Mouse (Mus musculus) heart, postnatal 25 days (tissue): ENCODE measurements around the gene Klrb1c. TPM values are rescaled to one million over a fixed set of nuclear protein-coding genes. Genes with fewer than 3 reads are reported as not detected.
"Not testable (repeated sequence)": the region's sequence is repeated elsewhere in the genome, so short reads cannot be mapped to it uniquely, and the experiment has no call there.

Experiments used
- DNase-seq: peaks from one replicate; pipeline ENCODE4 v3.0.0; 2022; ENCODE audit warnings: low spot score
- intact Hi-C: fragments of 180-260 bp; cut with DNase I; formaldehyde crosslinking; loops from one replicate; pipeline ENCODE4 v1.15.1; 2025
- total RNA-seq, 2 experiments: library from RNA; stranded (reverse); gene quantifications; 2 replicates each; pipeline ENCODE4 v1.2.3; 2021

Klrb1c gene
- under 1 TPM in 1 of 2 experiments, not detected in 1; 0.28 TPM for total RNA-seq

GRCm38 (mm10) chr6:128789115-128789514 lies at the start of gene Klrb1c:
Klrb1c (minus strand) TSS chr6:128789215.
- intact Hi-C loops = no loop called here
- no peak for DNase-seq

GRCm38 (mm10) chr6:128837454-128838341 lies 48.7 kb upstream of the Klrb1c start:
- intact Hi-C loops = loop anchor here (1.0 to 2.0 kb wide), 2 partner anchors 34 to 73 kb away; no protein-coding TSS in a partner anchor
- DNase-seq = no peak

DNA sequence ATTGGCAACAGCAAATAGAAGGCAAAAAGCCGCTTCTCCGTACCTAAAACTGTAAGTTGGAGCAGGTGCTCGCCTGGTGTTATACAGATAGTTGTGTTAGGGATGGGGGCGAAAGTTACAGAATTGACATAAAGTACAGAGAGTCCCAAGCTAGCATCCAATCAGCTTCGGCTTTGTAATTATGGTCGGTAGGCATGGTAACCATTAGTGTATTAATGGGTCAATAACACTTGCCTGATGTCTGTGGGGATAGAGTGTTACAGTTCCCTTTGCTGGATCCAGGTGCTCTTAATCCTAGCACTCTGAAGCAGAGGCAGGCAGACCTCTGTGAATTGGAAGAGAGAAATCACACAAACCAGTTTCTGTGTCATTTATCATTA lies 47.9 kb upstream of the Klrb1c start:
- no peak for DNase-seq
- intact Hi-C loops = loop anchor here (1.0 kb wide), 1 partner anchor 34 kb away; no protein-coding TSS in a partner anchor

- DNase-seq = no peak
- intact Hi-C loops = no loop called here
Observed at GRCm38 (mm10) chr6:128836191-128836954, 47.4 kb upstream of the Klrb1c start.

- DNase-seq = no peak
- intact Hi-C loops = no loop called here
Observed at GRCm38 (mm10) chr6:128835571-128835970, 46.6 kb upstream of the Klrb1c start.

DNA sequence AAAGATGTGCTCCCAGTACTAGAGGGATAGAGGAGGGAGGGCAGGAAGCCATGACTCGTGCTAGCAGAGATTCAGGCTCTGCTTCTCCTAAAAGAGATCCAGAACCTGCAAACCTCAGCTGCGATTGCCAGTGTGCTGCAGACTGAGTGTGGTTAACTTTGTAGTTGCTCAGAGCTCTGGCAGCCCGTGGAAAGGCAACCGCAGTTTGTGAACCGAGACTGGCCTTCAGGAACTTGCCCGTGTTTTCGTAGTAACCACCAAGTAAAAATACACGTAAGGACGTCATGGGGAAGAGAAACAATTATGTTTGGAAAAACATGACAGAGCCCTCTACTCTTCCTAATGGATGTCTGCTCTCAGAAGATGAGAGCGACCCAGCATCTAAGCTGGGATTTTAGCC lies 44.0 kb upstream of the Klrb1c start:
- no peak for DNase-seq
- intact Hi-C loops = no loop called here

DNA sequence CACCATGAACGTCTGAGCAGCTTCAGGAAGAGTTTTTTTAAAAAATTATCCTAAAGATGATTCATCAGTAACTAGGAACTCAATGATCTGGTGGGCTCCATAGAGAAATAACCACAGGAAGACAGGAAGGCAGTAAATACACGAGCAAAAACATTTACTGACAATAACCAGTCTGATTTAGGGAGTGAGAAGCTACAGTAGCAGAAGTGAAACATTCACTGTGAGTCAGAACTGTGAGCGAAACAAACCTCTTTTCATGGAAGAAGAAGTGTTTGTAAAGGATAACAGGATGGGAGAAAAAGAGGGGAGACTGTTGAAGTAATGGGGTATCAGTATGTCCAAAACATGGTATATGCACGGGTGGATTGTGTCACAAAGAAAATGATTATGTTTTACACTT lies 40.8 kb upstream of the Klrb1c start:
- intact Hi-C loops = no loop called here
- DNase-seq = no peak

DNA sequence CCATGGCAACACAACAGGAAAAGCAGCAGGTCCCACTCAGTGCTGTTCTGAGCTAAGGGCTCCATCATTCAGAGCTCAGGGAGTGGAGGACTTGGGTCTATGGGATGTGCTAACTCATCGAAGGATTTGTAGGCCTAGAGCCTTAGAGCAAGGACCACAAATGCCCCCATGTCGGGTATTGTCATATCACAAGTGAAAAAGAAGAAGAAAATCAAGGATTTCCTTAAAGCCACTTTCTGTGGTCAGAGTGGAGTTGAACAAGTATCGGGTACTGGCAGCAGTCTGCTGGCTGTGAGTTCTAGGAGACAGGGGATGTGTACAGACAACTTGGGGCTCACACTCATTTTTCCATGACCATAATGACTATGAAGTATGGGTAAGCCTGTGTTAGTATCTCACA lies 37.8 kb upstream of the Klrb1c start:
- no peak for DNase-seq
- intact Hi-C loops = no loop called here

- intact Hi-C loops = no loop called here
- no peak for DNase-seq
Observed at GRCm38 (mm10) chr6:128826132-128826531, 37.1 kb upstream of the Klrb1c start, which contains the start of the genes Gm44511 and Klrb1b. Gm44511 (minus strand) TSS chr6:128826315. Klrb1b (minus strand) TSS chr6:128826331.

- intact Hi-C loops = no loop called here
- DNase-seq = no peak
Observed at GRCm38 (mm10) chr6:128818083-128818802, 29.2 kb upstream of the Klrb1c start.

DNA sequence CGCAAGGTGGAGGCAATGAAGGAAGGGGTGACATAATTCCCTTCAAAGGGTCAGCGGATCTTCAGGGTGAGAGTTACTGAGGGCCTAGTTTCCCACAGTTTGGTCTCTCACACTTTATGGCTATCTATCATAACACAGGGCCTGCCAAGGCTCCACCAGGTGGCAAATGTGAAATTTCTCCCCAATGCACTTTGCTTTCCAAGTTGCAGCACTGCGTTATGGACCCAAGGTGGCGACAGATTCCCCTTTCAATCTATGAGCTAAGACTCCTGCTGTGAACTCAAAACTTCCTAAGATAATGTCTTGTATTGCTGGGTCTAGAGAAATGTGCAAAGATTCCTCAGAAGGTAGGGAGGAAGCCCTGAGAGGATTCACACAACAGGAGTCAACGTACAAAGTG lies 19.5 kb upstream of the Klrb1c start:
- no peak for DNase-seq
- intact Hi-C loops = no loop called here

- no peak for DNase-seq
- intact Hi-C loops = no loop called here
Observed at GRCm38 (mm10) chr6:128807021-128807420, 18.0 kb upstream of the Klrb1c start.

- intact Hi-C loops = not testable (repeated sequence)
- peak; percentile 7 for DNase-seq
Observed at GRCm38 (mm10) chr6:128804823-128805640, 16.0 kb upstream of the Klrb1c start.

GRCm38 (mm10) chr6:128802999-128803857 lies 14.2 kb upstream of the Klrb1c start:
- DNase-seq = peak; percentile 89
- intact Hi-C loops = loop anchor here (1.0 kb wide), 2 partner anchors 34 to 39 kb away; no protein-coding TSS in a partner anchor

DNA sequence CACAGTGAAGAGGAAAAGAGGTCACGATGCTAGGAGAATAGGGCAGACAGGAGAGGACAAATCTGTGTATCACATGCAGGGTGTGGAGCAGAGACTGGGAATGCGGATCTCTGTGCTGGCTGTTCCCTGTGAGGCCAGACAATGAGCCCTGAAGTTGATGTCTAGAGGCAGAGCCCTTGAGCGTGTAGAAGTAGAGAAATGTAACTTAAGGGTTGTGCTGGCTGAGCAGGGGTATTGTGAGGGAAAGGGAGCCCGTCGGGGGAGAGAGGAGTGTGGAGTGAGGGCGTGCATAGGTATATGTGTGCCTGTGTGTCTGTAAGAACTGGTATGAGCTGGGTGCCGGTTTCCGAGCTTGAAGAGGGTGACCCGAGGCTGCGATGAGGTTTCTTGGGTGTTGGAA lies 13.5 kb upstream of the Klrb1c start:
- no peak for DNase-seq
- intact Hi-C loops = no loop called here

DNA sequence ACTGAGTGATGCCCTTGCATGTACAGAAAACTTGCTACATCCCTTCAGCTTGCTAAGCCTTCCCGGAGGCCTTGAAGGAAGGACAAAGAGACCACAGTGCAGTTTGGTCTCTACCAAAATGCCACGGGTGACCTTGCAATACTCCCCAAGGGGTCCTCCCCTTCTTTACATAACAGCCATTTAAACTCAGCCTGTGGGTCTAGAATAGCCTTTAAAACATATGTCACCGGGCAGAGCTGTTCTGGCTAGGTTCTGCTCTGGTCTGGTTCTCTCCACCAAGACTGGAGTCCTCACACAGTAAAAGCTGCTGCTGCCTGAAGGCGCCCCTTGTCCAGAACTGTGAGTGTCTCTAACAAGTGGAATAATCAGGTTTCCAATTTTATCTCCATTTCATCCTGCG lies 11.7 kb upstream of the Klrb1c start:
- DNase-seq, intact Hi-C loops: not testable (repeated sequence)

DNA sequence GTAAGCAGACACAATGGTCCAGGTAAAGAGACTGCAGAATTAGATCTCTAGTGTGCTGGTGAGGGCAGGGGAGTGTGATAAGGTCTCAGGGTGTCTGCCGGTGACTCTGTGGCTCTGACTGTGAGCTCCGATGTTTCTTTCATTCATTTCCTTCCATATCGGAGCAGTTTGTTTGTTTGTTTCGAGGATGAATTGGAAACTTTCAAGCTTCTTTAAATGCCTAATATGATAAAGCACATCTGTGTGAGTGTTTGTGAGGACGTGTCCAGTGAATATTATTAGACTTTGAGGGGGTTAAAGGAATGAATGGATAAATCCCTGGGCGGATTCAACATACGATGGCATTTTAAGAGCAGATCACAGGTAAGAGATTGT lies 10.9 kb upstream of the Klrb1c start:
- intact Hi-C loops = no loop called here
- DNase-seq = no peak

DNA sequence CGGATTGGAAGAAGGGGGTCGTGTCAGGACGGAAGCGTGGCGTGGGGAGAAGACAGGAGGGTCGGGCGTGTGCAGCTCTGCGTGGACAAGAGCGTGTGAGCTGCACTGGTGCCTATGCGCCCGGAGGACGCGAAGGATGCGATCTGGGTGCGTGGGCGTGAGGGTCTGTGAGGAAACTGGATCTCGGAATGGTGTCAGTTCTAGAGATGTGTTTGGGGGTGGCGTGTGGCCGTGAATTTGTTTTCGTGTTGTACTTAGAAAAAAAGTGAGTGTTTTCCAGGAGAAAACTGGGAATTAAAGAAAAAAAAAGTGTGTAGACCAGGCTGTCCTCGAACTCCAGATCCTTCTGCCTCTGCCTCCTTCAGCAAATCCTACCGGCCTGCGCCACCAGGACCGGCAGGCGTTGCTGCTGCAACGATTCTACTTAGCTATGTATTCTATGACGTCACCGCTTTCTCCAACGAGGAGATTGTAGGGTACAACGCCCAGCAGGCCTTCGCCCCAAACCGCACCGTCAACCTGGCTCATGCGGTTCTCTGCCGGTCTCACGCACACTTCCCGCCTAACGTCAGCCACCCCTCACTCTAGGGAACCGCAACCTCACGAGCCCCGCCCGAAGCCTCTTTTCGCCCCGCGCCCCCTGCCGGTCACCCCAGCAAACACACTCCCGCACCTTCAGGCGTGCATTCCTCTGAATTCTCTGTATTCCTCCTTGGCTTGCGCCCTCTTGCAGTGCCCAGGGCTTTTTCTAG lies 10.3 kb upstream of the Klrb1c start:
- peak; percentile 73 for DNase-seq
- intact Hi-C loops = not testable (repeated sequence)
